Mouse (Mus musculus) naive thymus-derived CD4-positive, alpha-beta T cell, adult 2 months (primary cell): Measurements from ENCODE around the gene Cadm2.

Source experiments
- DNase-seq: peaks from one replicate; pipeline ENCODE4 v3.0.0-alpha.2; 2011; ENCODE audit warnings: low read depth

Gene Cadm2

GRCm38 (mm10) chr16:67124811-67125210 is 495.9 kb downstream of the Cadm2 start:
- DNase-seq, result no peak

- DNase-seq, result no peak
Measured at GRCm38 (mm10) chr16:67122532-67122931, 498.2 kb downstream of the Cadm2 start.

- no peak for DNase-seq
Measured at GRCm38 (mm10) chr16:67121781-67122180, 498.9 kb downstream of the Cadm2 start.

GRCm38 (mm10) chr16:67106478-67107061 is 514.1 kb downstream of the Cadm2 start:
- DNase-seq, result no peak

GRCm38 (mm10) chr16:67096706-67097105 is 524.0 kb downstream of the Cadm2 start:
- no peak for DNase-seq

- DNase-seq, result no peak
Measured at GRCm38 (mm10) chr16:67095916-67096315, 524.8 kb downstream of the Cadm2 start.

GRCm38 (mm10) chr16:67089747-67090146 is 531.0 kb downstream of the Cadm2 start:
- DNase-seq, result no peak

GRCm38 (mm10) chr16:67079318-67079717 is 541.4 kb downstream of the Cadm2 start:
- no peak for DNase-seq

GRCm38 (mm10) chr16:67076169-67076895 is 544.4 kb downstream of the Cadm2 start:
- DNase-seq, result no peak

GRCm38 (mm10) chr16:67068461-67068860 is 552.2 kb downstream of the Cadm2 start:
- DNase-seq, result no peak

GRCm38 (mm10) chr16:67030918-67031317 is 589.8 kb downstream of the Cadm2 start:
- no peak for DNase-seq

- no peak for DNase-seq
Measured at GRCm38 (mm10) chr16:67019856-67020255, 600.9 kb downstream of the Cadm2 start.

GRCm38 (mm10) chr16:67017710-67018109 is 603.0 kb downstream of the Cadm2 start:
- no peak for DNase-seq

- DNase-seq, result no peak
Measured at GRCm38 (mm10) chr16:67003161-67003560, 617.5 kb downstream of the Cadm2 start.

GRCm38 (mm10) chr16:67001707-67002106 is 619.0 kb downstream of the Cadm2 start:
- DNase-seq, result no peak

- DNase-seq, result no peak
Measured at GRCm38 (mm10) chr16:66997461-66997860, 623.2 kb downstream of the Cadm2 start.

- no peak for DNase-seq
Measured at GRCm38 (mm10) chr16:66987741-66988140, 633.0 kb downstream of the Cadm2 start.

- DNase-seq, result no peak
Measured at GRCm38 (mm10) chr16:66986879-66987278, 633.8 kb downstream of the Cadm2 start.

- no peak for DNase-seq
Measured at GRCm38 (mm10) chr16:66970912-66971311, 649.8 kb downstream of the Cadm2 start.

- DNase-seq, result no peak
Measured at GRCm38 (mm10) chr16:66969520-66970144, 651.1 kb downstream of the Cadm2 start.

GRCm38 (mm10) chr16:66968336-66968735 is 652.4 kb downstream of the Cadm2 start:
- no peak for DNase-seq

GRCm38 (mm10) chr16:66967686-66968085 is 653.0 kb downstream of the Cadm2 start:
- DNase-seq, result no peak

GRCm38 (mm10) chr16:66959146-66959545 is 661.6 kb downstream of the Cadm2 start:
- DNase-seq, result no peak
